Mouse (Mus musculus): ENCODE measurements around the gene Bcl10. TPM values are rescaled to one million over a fixed set of nuclear protein-coding genes. Genes with fewer than 3 reads are reported as not detected.

Bcl10 gene
- 5.0 and 5.6 TPM in 2 replicates for polyA plus RNA-seq (2012; rRNA removed)

GRCm38 (mm10) chr3:145922019-145922854, at the start of gene Bcl10:
Gene Bcl10 (plus strand): TSS chr3:145922804.

GRCm38 (mm10) chr3:145937505-145938404, 15.2 kb downstream of the Bcl10 start, which contains the start of gene 2410004B18Rik:
Gene 2410004B18Rik (plus strand): TSS chr3:145938014.

Other genes starting within 250 kb of the Bcl10 start
- 11.3 and 13.4 TPM in 2 replicates for gene Ddah1, start 164.1 kb upstream of the Bcl10 start, polyA plus RNA-seq (2012; rRNA removed)
- gene 2410004B18Rik, start 15.2 kb downstream of the Bcl10 start, polyA plus RNA-seq (2012; rRNA removed), result 19.3 and 19.4 TPM in 2 replicates
- 6.0 and 9.0 TPM in 2 replicates for gene Syde2, start 65.1 kb downstream of the Bcl10 start, polyA plus RNA-seq (2012; rRNA removed)
- 6.2 and 6.3 TPM in 2 replicates for gene Wdr63, start 185.3 kb downstream of the Bcl10 start, polyA plus RNA-seq (2012; rRNA removed)
- gene Mcoln3, start 194.6 kb downstream of the Bcl10 start, polyA plus RNA-seq (2012; rRNA removed), result 0.08 and 0.25 TPM in 2 replicates
- gene Mcoln2, start 227.0 kb downstream of the Bcl10 start, polyA plus RNA-seq (2012; rRNA removed), result 0.38 and 0.59 TPM in 2 replicates

Measured in ovary, adult 2 months (tissue).